Mouse (Mus musculus): ENCODE results near the gene Arhgef33.

Gene Arhgef33

DNA sequence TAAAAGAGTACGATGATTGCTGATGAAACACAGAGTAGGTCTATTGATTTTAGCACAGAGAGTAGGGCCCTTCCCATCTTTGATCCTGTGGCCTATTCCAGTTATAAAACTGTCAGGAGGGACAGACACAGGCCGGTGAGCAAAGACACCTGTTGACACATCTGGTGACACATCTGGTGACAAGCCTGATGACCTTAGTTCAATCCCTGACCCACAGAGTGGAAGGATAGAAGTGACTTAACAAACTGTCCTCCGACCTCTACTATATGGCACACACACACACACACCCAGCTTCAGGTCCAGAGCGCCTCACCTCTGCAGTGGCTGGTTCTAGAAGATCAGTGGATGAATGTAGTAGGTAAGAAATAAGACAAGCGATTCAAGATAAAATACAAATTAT, 139.3 kb downstream of the Arhgef33 start:
- ATAC-seq (ENCODE audit: low TSS enrichment) = no peak

Data from frontal cortex, adult (tissue).